ENCODE assay signal across 8 mouse cellular contexts in the genomic region with DNA sequence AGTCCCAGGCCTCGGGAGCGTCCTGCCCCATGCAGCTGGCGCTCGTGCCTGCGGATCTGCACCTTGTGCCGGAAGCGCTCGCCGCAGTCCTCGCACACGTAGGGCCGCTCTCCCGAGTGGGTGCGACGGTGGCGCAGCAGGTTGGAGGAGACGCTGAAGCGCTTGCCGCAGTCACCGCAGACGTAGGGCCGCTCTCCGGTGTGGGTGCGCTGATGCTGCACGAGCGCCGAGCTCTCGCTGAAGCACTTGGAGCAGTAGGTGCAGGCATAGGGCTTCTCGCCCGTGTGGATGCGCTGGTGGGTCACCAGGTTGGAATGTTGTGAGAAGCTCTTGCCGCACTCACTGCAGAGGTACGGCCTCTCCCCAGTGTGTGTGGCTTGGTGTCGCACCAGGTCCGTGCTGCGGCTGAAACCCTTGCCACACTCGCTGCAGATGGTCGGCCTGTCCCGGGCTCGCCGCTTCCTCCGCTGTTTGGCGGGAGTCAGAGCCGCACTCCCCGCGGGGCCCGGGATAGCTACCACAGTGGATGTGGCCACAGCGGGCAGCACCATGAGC. TPM values are rescaled to one million over a fixed set of nuclear protein-coding genes. Genes with fewer than 3 reads are reported as not detected.
DNase-seq lines count a peak whose midpoint lies in the region; ATAC-seq and TF ChIP-seq lines count a peak whose summit lies in the region.

No protein-coding gene starts in this region.

- ATAC-seq in hindbrain, embryonic 16.5 days = no peak
- peak; percentile 55; the same call in 1 of the 2 replicates for ATAC-seq in midbrain, embryonic 13.5 days

- TF ChIP-seq CTCF in liver, adult 2 months (IDR thresholded peaks at IDR 0.05; ENCODE audit: low read depth, low read length) = no peak

- 10% methylated on average over 48 of the region's 48 CpGs for WGBS in liver, adult 2 months
- 3% methylated on average over 48 of the region's 48 CpGs for WGBS in hindbrain, embryonic 16.5 days
- under 1% methylated on average over 48 of the region's 48 CpGs for WGBS in midbrain, embryonic 13.5 days

- no peaks in the 10 kb centered on the region; the same call in 1 of the 2 replicates for H3K4me1 ChIP-seq in liver, adult 2 months (ENCODE audit: control insufficient read depth, insufficient read depth, low read length)
- H3K4me1 ChIP-seq in hindbrain, embryonic 16.5 days (ENCODE audit: control insufficient read depth, insufficient read depth, low read depth, low read length) = peaks cover 8% of the 10 kb centered on the region
- peaks cover 12% of the 10 kb centered on the region for H3K4me1 ChIP-seq in midbrain, embryonic 13.5 days (replicated peaks)

- no peak overlapping the region for H3K9ac ChIP-seq in liver, adult 2 months (ENCODE audit: low read depth, low read length)
- H3K9ac ChIP-seq in hindbrain, embryonic 16.5 days (ENCODE audit: low read depth, low read length) = 0 out of 2 replicates have a peak overlapping the region, but pooled peaks have one; percentile 44
- peak overlapping the region; percentile 51 for H3K9ac ChIP-seq in midbrain, embryonic 13.5 days (replicated peaks)

- no peaks in the 10 kb centered on the region for H3K9me3 ChIP-seq in hindbrain, embryonic 16.5 days (ENCODE audit: control insufficient read depth, low read length)
- no peaks in the 10 kb centered on the region for H3K9me3 ChIP-seq in midbrain, embryonic 13.5 days

- no peaks in the 10 kb centered on the region for H3K79me2 ChIP-seq in liver, adult 2 months (ENCODE audit: control insufficient read depth, insufficient read depth, low read length)

- TF ChIP-seq POLR2A in liver, adult 2 months (IDR thresholded peaks at IDR 0.05; ENCODE audit: extremely low read depth, insufficient read depth, low read length) = no peak

- H3K4me2 ChIP-seq in hindbrain, embryonic 16.5 days (ENCODE audit: low read length) = peak overlapping the region; percentile 49
- peak overlapping the region; percentile 50 for H3K4me2 ChIP-seq in midbrain, embryonic 13.5 days (replicated peaks)

- H3K36me3 ChIP-seq in liver, adult 2 months (ENCODE audit: control insufficient read depth, insufficient read depth, low read length) = no peaks in the 10 kb centered on the region
- H3K36me3 ChIP-seq in hindbrain, embryonic 16.5 days (ENCODE audit: control insufficient read depth, insufficient read depth, low read length) = no peaks in the 10 kb centered on the region
- no peaks in the 10 kb centered on the region; the same call in 1 of the 2 replicates for H3K36me3 ChIP-seq in midbrain, embryonic 13.5 days

- peaks cover 10% of the 10 kb centered on the region; the same call in 1 of the 2 replicates for H3K27me3 ChIP-seq in liver, adult 2 months (ENCODE audit: control insufficient read depth, insufficient read depth, low read length)
- H3K27me3 ChIP-seq in hindbrain, embryonic 16.5 days (replicated peaks; ENCODE audit: control insufficient read depth, insufficient read depth, low read length) = peaks cover 42% of the 10 kb centered on the region
- peaks cover 75% of the 10 kb centered on the region for H3K27me3 ChIP-seq in midbrain, embryonic 13.5 days

- DNase-seq in liver, adult 2 months (ENCODE audit: extremely low read depth, low read depth, low spot score) = no peak
- DNase-seq in liver = no peak
- DNase-seq in cerebellum, postnatal 36 days = peak; percentile 54
- DNase-seq in gastrocnemius, adult 18-20 months (ENCODE audit: low spot score) = no peak
- DNase-seq in layer of hippocampus, postnatal 25 days (ENCODE audit: extremely low spot score in 1 of 2, low spot score in 1 of 2) = no peak
- DNase-seq in right cerebral cortex, postnatal 25 days = no peak

- no peak overlapping the region for H3K27ac ChIP-seq in liver, adult 2 months (replicated peaks; ENCODE audit: insufficient read depth, low read depth, low read length)
- H3K27ac ChIP-seq in hindbrain, embryonic 16.5 days (ENCODE audit: low read depth, low read length) = no peak overlapping the region
- no peak overlapping the region for H3K27ac ChIP-seq in midbrain, embryonic 13.5 days

- peak overlapping the region; percentile 2; the same call in 1 of the 2 replicates for H3K4me3 ChIP-seq in liver, adult 2 months (ENCODE audit: insufficient read depth, low read depth, low read length)
- peak overlapping the region; percentile 24 for H3K4me3 ChIP-seq in hindbrain, embryonic 16.5 days (ENCODE audit: low read length)
- peak overlapping the region; percentile 27 for H3K4me3 ChIP-seq in midbrain, embryonic 13.5 days (replicated peaks)

RNA-seq across cellular contexts. Expression of gene Zfp853, which starts 5.6 kb away (rescaled TPM):
- total RNA-seq in liver, adult 2 months (2014; rRNA removed) = 0.28 TPM in 1 of 2 replicates, not detected in the other
- polyA plus RNA-seq in liver, adult 2 months (2012; rRNA removed) = 0.07 and 0.11 TPM in 2 replicates
- polyA plus RNA-seq in hindbrain, embryonic 16.5 days (2015; fragmentation: Nextera tagmentation; extraction: Ambion mirVana) = 0.16 and 0.31 TPM in 2 replicates
- 0.05 and 0.06 TPM in 2 replicates for polyA plus RNA-seq in midbrain, embryonic 13.5 days (2015; fragmentation: Nextera tagmentation; extraction: Ambion mirVana)
- total RNA-seq in gastrocnemius, adult 18-20 months (2021) = not detected
- total RNA-seq in layer of hippocampus, postnatal 25 days (2021) = 1 to 10 TPM; 5.5 to 6.6 TPM

RNA-seq across cellular contexts. Expression of gene Zfp316, which starts 18.0 kb away (rescaled TPM):
- 1.9 and 2.4 TPM in 2 replicates for total RNA-seq in liver, adult 2 months (2014; rRNA removed)
- 1.9 and 2.3 TPM in 2 replicates for polyA plus RNA-seq in liver, adult 2 months (2012; rRNA removed)
- polyA plus RNA-seq in hindbrain, embryonic 16.5 days (2015; fragmentation: Nextera tagmentation; extraction: Ambion mirVana) = 3.3 and 7.2 TPM in 2 replicates
- polyA plus RNA-seq in midbrain, embryonic 13.5 days (2015; fragmentation: Nextera tagmentation; extraction: Ambion mirVana) = 8.2 and 12.1 TPM in 2 replicates
- 1 to 10 TPM; 3.0 to 4.6 TPM for total RNA-seq in gastrocnemius, adult 18-20 months (2021)
- 10 to 100 TPM; 22.0 to 22.5 TPM for total RNA-seq in layer of hippocampus, postnatal 25 days (2021)

RNA-seq across cellular contexts. Expression of gene E130309D02Rik, which starts 27.3 kb away (rescaled TPM):
- total RNA-seq in liver, adult 2 months (2014; rRNA removed) = 4.3 and 6.8 TPM in 2 replicates
- 12.8 and 14.8 TPM in 2 replicates for polyA plus RNA-seq in liver, adult 2 months (2012; rRNA removed)
- polyA plus RNA-seq in hindbrain, embryonic 16.5 days (2015; fragmentation: Nextera tagmentation; extraction: Ambion mirVana) = 24.9 and 28.2 TPM in 2 replicates
- 38.5 and 43.4 TPM in 2 replicates for polyA plus RNA-seq in midbrain, embryonic 13.5 days (2015; fragmentation: Nextera tagmentation; extraction: Ambion mirVana)
- 10 to 100 TPM; 10.5 to 12.6 TPM for total RNA-seq in gastrocnemius, adult 18-20 months (2021)
- total RNA-seq in layer of hippocampus, postnatal 25 days (2021) = 10 to 100 TPM; 23.4 to 25.2 TPM

RNA-seq across cellular contexts. Expression of gene Zdhhc4, which starts 41.2 kb away (rescaled TPM):
- total RNA-seq in liver, adult 2 months (2014; rRNA removed) = 13.0 and 14.0 TPM in 2 replicates
- polyA plus RNA-seq in liver, adult 2 months (2012; rRNA removed) = 37.9 and 42.5 TPM in 2 replicates
- 75.9 and 77.0 TPM in 2 replicates for polyA plus RNA-seq in hindbrain, embryonic 16.5 days (2015; fragmentation: Nextera tagmentation; extraction: Ambion mirVana)
- 77.1 and 83.8 TPM in 2 replicates for polyA plus RNA-seq in midbrain, embryonic 13.5 days (2015; fragmentation: Nextera tagmentation; extraction: Ambion mirVana)
- 10 to 100 TPM; 34.7 to 38.1 TPM for total RNA-seq in gastrocnemius, adult 18-20 months (2021)
- 10 to 100 TPM; 41.8 to 49.9 TPM for total RNA-seq in layer of hippocampus, postnatal 25 days (2021)

RNA-seq across cellular contexts. Expression of gene Zfp12, which starts 52.9 kb away (rescaled TPM):
- total RNA-seq in liver, adult 2 months (2014; rRNA removed) = 6.4 and 7.2 TPM in 2 replicates
- polyA plus RNA-seq in liver, adult 2 months (2012; rRNA removed) = 3.7 and 4.6 TPM in 2 replicates
- polyA plus RNA-seq in hindbrain, embryonic 16.5 days (2015; fragmentation: Nextera tagmentation; extraction: Ambion mirVana) = 16.4 and 20.5 TPM in 2 replicates
- 24.3 and 25.1 TPM in 2 replicates for polyA plus RNA-seq in midbrain, embryonic 13.5 days (2015; fragmentation: Nextera tagmentation; extraction: Ambion mirVana)
- total RNA-seq in gastrocnemius, adult 18-20 months (2021) = 1 to 10 TPM; 6.7 to 7.7 TPM
- total RNA-seq in layer of hippocampus, postnatal 25 days (2021) = 10 to 100 TPM; 28.4 to 31.2 TPM

Comparison
In these comparisons a context has a peak if more than half of its experiments do, and no peak if none do; other contexts are left out.
1. DNase-seq: peak in cerebellum, postnatal 36 days (2 of 2); none in liver, adult 2 months (single experiment), liver (single experiment), gastrocnemius, adult 18-20 months (single experiment), layer of hippocampus, postnatal 25 days (0 of 2) and right cerebral cortex, postnatal 25 days (single experiment).
2. Peak in every context shown above with its lines, with median percentiles within 50 percentile points of each other: H3K4me3 ChIP-seq.